Mouse (Mus musculus) midbrain, postnatal 0 days (tissue): ENCODE data around the gene Naa80. TPM values are rescaled to one million over a fixed set of nuclear protein-coding genes. Genes with fewer than 3 reads are reported as not detected.
A peak's percentile ranks its signal among the peaks of the same experiment; 100 is the strongest.

Experiments used
- ATAC-seq: fragments of 200-750 bp; cut with Nextera tagmentation; 2 replicates; pipeline ENCODE4 v1.8.0; 2017; ENCODE audit warnings: moderate number of reproducible peaks, mild to moderate bottlenecking, moderate TSS enrichment, moderate library complexity; ENCODE audit not compliant: low FRiP score
- DNase-seq: peaks from one replicate; pipeline ENCODE4 v3.0.0-alpha.2; 2015; ENCODE audit warnings: low spot score
- H3K27ac ChIP-seq: fragments of 300-500 bp; sonication (generic); 2 replicates; pipeline ENCODE4 v1.5.1; 2014; ENCODE audit warnings: low read depth, mild to moderate bottlenecking, low read length, mixed read lengths
- H3K27me3 ChIP-seq: fragments of 300-500 bp; sonication (generic); 2 replicates; pipeline ENCODE4 v1.6.1; 2014; ENCODE audit warnings: low read length, control low read depth, mixed read lengths; ENCODE audit not compliant: insufficient read depth
- H3K36me3 ChIP-seq: fragments of 300-500 bp; sonication (generic); 2 replicates; pipeline ENCODE4 v1.6.1; 2014; ENCODE audit warnings: low read length, control low read depth, mixed read lengths; ENCODE audit not compliant: insufficient read depth
- H3K4me1 ChIP-seq: fragments of 300-500 bp; sonication (generic); 2 replicates; pipeline ENCODE4 v1.6.1; 2014; ENCODE audit warnings: mild to moderate bottlenecking, control low read depth, antibody characterized with exemption, low read length, mixed read lengths; ENCODE audit not compliant: insufficient read depth
- H3K4me2 ChIP-seq: fragments of 300-500 bp; sonication (generic); 2 replicates; pipeline ENCODE4 v1.6.1; 2014; ENCODE audit warnings: low read depth, mild to moderate bottlenecking, low read length, mixed read lengths; ENCODE audit not compliant: poor library complexity, severe bottlenecking
- H3K4me3 ChIP-seq: fragments of 300-500 bp; sonication (generic); 2 replicates; pipeline ENCODE4 v1.5.1; 2014; ENCODE audit warnings: low read depth, mild to moderate bottlenecking, low read length, moderate library complexity
- H3K9ac ChIP-seq: fragments of 300-500 bp; sonication (generic); replicated peaks from 2 replicates; pipeline ENCODE4 v1.6.1; 2014; ENCODE audit warnings: mild to moderate bottlenecking, low read length, moderate library complexity, mixed read lengths; ENCODE audit not compliant: poor library complexity, severe bottlenecking
- H3K9me3 ChIP-seq: fragments of 300-500 bp; sonication (generic); 2 replicates; pipeline ENCODE4 v1.6.1; 2016; ENCODE audit warnings: low read length, control low read depth
- CTCF ChIP-seq: IDR thresholded peaks from 2 replicates; pipeline ENCODE4 v1.5.1; 2016; ENCODE audit warnings: antibody characterized with exemption, mild to moderate bottlenecking
- WGBS: fragments of 180-500 bp; shearing (Covaris S2); extraction: QIAGEN DNeasy Blood & Tissue Kit; methylation state at CpG from one replicate; pipeline ENCODE4 v1.1.7; 2014; 5-methylcytosine and 5-hydroxymethylcytosine counted together
- polyA plus RNA-seq: library from polyadenylated mRNA; unstranded; fragments of >200 nt; fragmentation: Nextera tagmentation; extraction: Ambion mirVana; gene quantifications from 2 replicates; pipeline ENCODE4 v1.2.1, GENCODE M21; 2015
- total RNA-seq: library from RNA; depleted of rRNA; stranded (reverse); fragments of >200 nt; gene quantifications from 2 replicates; pipeline ENCODE4 v1.2.3, GENCODE M21; 2014

Gene Naa80
- total and polyA plus RNA-seq, 2 experiments from 2014 or later: 20.4 to 35.4 TPM

- Histone ChIP-seq H3K4me2 (no peak overlapping the region), H3K4me3 (no peak overlapping the region), H3K27me3 (no peaks in the 10 kb centered on the region), H3K9me3 (no peaks in the 10 kb centered on the region), H3K9ac (no peak overlapping the region), H3K4me1 (0 out of 2 replicates have a peak, but pooled peaks cover 11% of the 10 kb centered on the region), H3K36me3 (peaks cover 6% of the 10 kb centered on the region), H3K27ac (no peak overlapping the region)
- TF ChIP-seq CTCF: no peak
- WGBS: 96% methylated on average over 14 of the region's 14 CpGs
- DNase-seq (no peak), ATAC-seq (no peak)
Observed at GRCm38 (mm10) chr9:107579023-107579900, 575 bp downstream of the Naa80 start.

GRCm38 (mm10) chr9:107580501-107581317 lies 2.0 kb downstream of the Naa80 start, which contains the start of gene Hyal3:
Gene Hyal3, plus strand, starts transcription at chr9:107580818.
- Histone ChIP-seq H3K27ac (peak within 1 kb of the TSS; percentile 81), H3K9me3 (no peaks in the 10 kb centered on the region), H3K27me3 (no peaks in the 10 kb centered on the region), H3K9ac (peak within 1 kb of the TSS; percentile 79), H3K4me1 (0 out of 2 replicates have a peak, but pooled peaks cover 11% of the 10 kb centered on the region), H3K4me2 (peak within 1 kb of the TSS; percentile 88), H3K36me3 (peaks cover 6% of the 10 kb centered on the region), H3K4me3 (peak within 1 kb of the TSS; percentile 60)
- no peak for TF ChIP-seq CTCF
- ATAC-seq: peak; percentile 78
- peak; percentile 94 for DNase-seq
- WGBS: 1% methylated on average over 32 of the region's 32 CpGs

GRCm38 (mm10) chr9:107581584-107581983 lies 2.9 kb downstream of the Naa80 start:
- H3K36me3 ChIP-seq: peaks cover 6% of the 10 kb centered on the region
- peak overlapping the region; percentile 79 for H3K9ac ChIP-seq
- DNase-seq (no peak), ATAC-seq (no peak)
- no peaks in the 10 kb centered on the region for H3K27me3 ChIP-seq
- WGBS: 77% methylated on average over 4 of the region's 4 CpGs
- 0 out of 2 replicates have a peak, but pooled peaks cover 11% of the 10 kb centered on the region for H3K4me1 ChIP-seq
- H3K4me2 ChIP-seq: peak overlapping the region; percentile 88
- no peak for TF ChIP-seq CTCF
- no peaks in the 10 kb centered on the region for H3K9me3 ChIP-seq
- peak overlapping the region; percentile 60 for H3K4me3 ChIP-seq
- no peak overlapping the region for H3K27ac ChIP-seq

DNA sequence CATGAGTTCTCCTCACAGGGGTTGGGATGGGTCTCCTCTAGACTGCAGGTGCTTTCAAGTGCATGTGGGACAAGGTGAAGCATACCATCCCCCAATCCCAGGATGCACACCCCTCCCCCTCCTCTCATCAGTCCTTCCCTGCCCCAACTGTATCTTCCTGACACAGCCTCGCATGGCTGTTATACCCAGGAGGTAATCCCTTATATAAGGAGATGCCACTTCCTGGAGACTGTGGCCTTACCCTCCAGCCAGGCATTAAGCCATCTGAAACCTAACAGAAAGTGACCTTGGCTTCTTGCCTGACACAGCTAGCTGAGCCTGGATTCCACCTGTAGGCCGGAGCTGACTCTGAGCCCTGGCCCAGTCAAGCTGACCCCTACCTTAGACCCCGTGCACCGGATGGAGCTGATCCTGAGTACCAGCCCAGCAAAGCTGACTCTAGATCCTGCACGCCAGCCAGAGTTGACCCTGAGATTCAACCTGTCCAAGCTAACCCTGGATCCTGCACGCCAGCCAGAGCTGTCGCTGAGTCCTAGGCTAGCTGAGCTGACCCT lies 3.9 kb downstream of the Naa80 start:
- no peak for ATAC-seq
- 87% methylated on average over 7 of the region's 7 CpGs for WGBS
- peaks cover 6% of the 10 kb centered on the region for H3K36me3 ChIP-seq
- H3K27ac ChIP-seq: no peak overlapping the region
- DNase-seq: no peak
- no peak for TF ChIP-seq CTCF
- 0 out of 2 replicates have a peak, but pooled peaks cover 11% of the 10 kb centered on the region for H3K4me1 ChIP-seq
- no peaks in the 10 kb centered on the region for H3K27me3 ChIP-seq
- no peak overlapping the region for H3K9ac ChIP-seq
- no peak overlapping the region for H3K4me3 ChIP-seq
- no peak overlapping the region for H3K4me2 ChIP-seq
- no peaks in the 10 kb centered on the region for H3K9me3 ChIP-seq

DNA sequence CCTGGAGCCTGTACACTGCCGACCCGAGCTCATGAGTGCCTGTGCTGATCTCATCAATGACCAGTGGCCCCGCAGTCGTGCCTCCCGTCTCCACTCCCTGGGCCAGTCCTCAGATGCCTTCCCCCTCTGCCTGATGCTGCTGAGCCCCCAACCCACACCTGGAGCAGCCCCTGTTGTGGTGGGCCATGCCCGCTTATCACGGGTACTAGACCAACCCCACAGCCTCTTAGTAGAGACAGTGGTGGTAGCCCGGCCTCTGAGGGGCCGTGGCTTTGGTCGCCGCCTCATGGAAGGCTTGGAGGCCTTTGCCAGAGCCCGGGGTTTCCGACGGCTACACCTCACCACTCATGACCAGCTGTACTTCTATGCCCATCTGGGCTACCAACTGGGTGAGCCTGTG lies 4.5 kb downstream of the Naa80 start:
- TF ChIP-seq CTCF: no peak
- no peak overlapping the region for H3K4me2 ChIP-seq
- no peaks in the 10 kb centered on the region for H3K27me3 ChIP-seq
- WGBS: 96% methylated on average over 14 of the region's 14 CpGs
- no peak for ATAC-seq
- no peak overlapping the region for H3K9ac ChIP-seq
- H3K36me3 ChIP-seq: peaks cover 6% of the 10 kb centered on the region
- H3K9me3 ChIP-seq: no peaks in the 10 kb centered on the region
- H3K4me3 ChIP-seq: no peak overlapping the region
- H3K27ac ChIP-seq: no peak overlapping the region
- peaks cover 14% of the 10 kb centered on the region; the same call in 1 of the 2 replicates for H3K4me1 ChIP-seq
- no peak for DNase-seq
